Mouse (Mus musculus) ES-Bruce4 (cell line): ENCODE measurements at regions not wholly inside any gene's neighbourhood (a gene's known extent, or its start where the extent isn't known, plus 50 kb on each side); places are given as distances from the start of the nearest gene placed in this dataset.

Experiments used
- CTCF ChIP-seq: IDR thresholded peaks from one replicate; pipeline ENCODE4 v1.8.1; 2011; ENCODE audit warnings: low read depth, low read length
- POLR2A ChIP-seq: IDR thresholded peaks from one replicate; pipeline ENCODE4 v1.8.1; 2011; ENCODE audit warnings: low read length; ENCODE audit not compliant: insufficient read depth

DNA sequence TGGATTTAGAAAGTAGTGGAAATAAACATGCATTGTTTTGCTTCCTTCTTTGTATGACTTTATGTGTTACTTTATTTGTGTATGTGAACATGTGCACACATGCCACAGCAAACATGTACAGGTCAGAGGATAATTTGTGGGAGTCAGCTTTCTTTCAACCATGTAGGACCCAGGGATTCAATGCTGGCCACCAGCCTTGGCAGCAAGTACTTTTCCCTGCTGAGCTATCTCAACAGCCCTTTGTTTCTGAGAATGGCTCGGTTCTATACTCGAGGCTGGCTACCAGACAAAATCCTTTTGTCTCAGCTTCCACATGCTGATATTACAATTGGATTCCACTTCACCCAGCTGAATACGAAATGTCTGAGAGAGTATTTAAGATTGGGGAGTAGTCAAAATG lies 349.9 kb downstream of the Zfp619 start:
- TF ChIP-seq POLR2A (no peak), CTCF (no peak)
